Mouse (Mus musculus): ENCODE data around the gene Cib2. TPM values are rescaled to one million over a fixed set of nuclear protein-coding genes. Genes with fewer than 3 reads are reported as not detected.

Cib2 gene
- polyA plus RNA-seq, 1 experiment = 9.5 TPM

Other genes starting within 250 kb of the Cib2 start
- 6.5 and 8.1 TPM in 2 replicates for gene Dmxl2, start 58.6 kb downstream of the Cib2 start, polyA plus RNA-seq (2012; rRNA removed)
- gene Sh2d7, start 21.2 kb downstream of the Cib2 start, polyA plus RNA-seq (2012; rRNA removed) = not detected in 2 replicates
- 61.3 and 66.5 TPM in 2 replicates for gene Idh3a, start 26.1 kb upstream of the Cib2 start, polyA plus RNA-seq (2012; rRNA removed)
- gene Acsbg1, start 101.7 kb upstream of the Cib2 start, polyA plus RNA-seq (2012; rRNA removed) = 10.7 and 13.7 TPM in 2 replicates
- 18.5 and 19.1 TPM in 2 replicates for gene Dnaja4, start 138.7 kb upstream of the Cib2 start, polyA plus RNA-seq (2012; rRNA removed)
- gene Wdr61, start 174.3 kb upstream of the Cib2 start, polyA plus RNA-seq (2012; rRNA removed) = 98.1 and 141 TPM in 2 replicates
- gene Crabp1, start 204.5 kb upstream of the Cib2 start, polyA plus RNA-seq (2012; rRNA removed) = 0.08 and 0.15 TPM in 2 replicates

All from urinary bladder, adult 2 months (tissue).